Mouse (Mus musculus): Measurements from ENCODE around the gene Mxd4. TPM values are rescaled to one million over a fixed set of nuclear protein-coding genes. Genes with fewer than 3 reads are reported as not detected.

The Mxd4 gene
- polyA plus RNA-seq, 1 experiment, result 51.1 TPM

GRCm38 (mm10) chr5:34207503-34207902 lies 20.0 kb upstream of the Mxd4 start:
- Histone ChIP-seq H3K4me3 (replicated peaks; ENCODE audit: control insufficient read depth, low read depth, low read length) (no peak overlapping the region), H3K4me1 (ENCODE audit: control insufficient read depth, insufficient read depth, low read length) (no peaks in the 10 kb centered on the region), H3K27ac (ENCODE audit: control insufficient read depth, insufficient read depth, low read depth, low read length, poor library complexity) (no peak overlapping the region)
- TF ChIP-seq CTCF (IDR thresholded peaks at IDR 0.05; ENCODE audit: control insufficient read depth, insufficient read depth, low read length), result no peak
- no peak for TF ChIP-seq POLR2A (IDR thresholded peaks at IDR 0.05; ENCODE audit: borderline replicate concordance, control insufficient read depth, low read depth, low read length)
- WGBS, result 33% methylated on average over 3 of the region's 3 CpGs

- no peak for TF ChIP-seq POLR2A (IDR thresholded peaks at IDR 0.05; ENCODE audit: borderline replicate concordance, control insufficient read depth, low read depth, low read length)
- WGBS, result 64% methylated on average over 2 of the region's 2 CpGs
- Histone ChIP-seq H3K4me3 (replicated peaks; ENCODE audit: control insufficient read depth, low read depth, low read length) (no peak overlapping the region), H3K27ac (ENCODE audit: control insufficient read depth, insufficient read depth, low read depth, low read length, poor library complexity) (no peak overlapping the region), H3K4me1 (ENCODE audit: control insufficient read depth, insufficient read depth, low read length) (no peaks in the 10 kb centered on the region)
Observed at GRCm38 (mm10) chr5:34205788-34206187, 18.3 kb upstream of the Mxd4 start.

- no peak for TF ChIP-seq CTCF (IDR thresholded peaks at IDR 0.05; ENCODE audit: control insufficient read depth, insufficient read depth, low read length)
- no peak for TF ChIP-seq POLR2A (IDR thresholded peaks at IDR 0.05; ENCODE audit: borderline replicate concordance, control insufficient read depth, low read depth, low read length)
- Histone ChIP-seq H3K4me3 (replicated peaks; ENCODE audit: control insufficient read depth, low read depth, low read length) (no peak overlapping the region), H3K4me1 (ENCODE audit: control insufficient read depth, insufficient read depth, low read length) (no peaks in the 10 kb centered on the region), H3K27ac (ENCODE audit: control insufficient read depth, insufficient read depth, low read depth, low read length, poor library complexity) (no peak overlapping the region)
- WGBS, result 71% methylated on average over 2 of the region's 2 CpGs
Observed at GRCm38 (mm10) chr5:34204911-34205310, 17.4 kb upstream of the Mxd4 start.

- Histone ChIP-seq H3K4me1 (ENCODE audit: control insufficient read depth, insufficient read depth, low read length) (no peaks in the 10 kb centered on the region), H3K27ac (ENCODE audit: control insufficient read depth, insufficient read depth, low read depth, low read length, poor library complexity) (no peak overlapping the region), H3K4me3 (replicated peaks; ENCODE audit: control insufficient read depth, low read depth, low read length) (no peak overlapping the region)
- no peak for TF ChIP-seq POLR2A (IDR thresholded peaks at IDR 0.05; ENCODE audit: borderline replicate concordance, control insufficient read depth, low read depth, low read length)
- no peak for TF ChIP-seq CTCF (IDR thresholded peaks at IDR 0.05; ENCODE audit: control insufficient read depth, insufficient read depth, low read length)
- WGBS, result 83% methylated on average over 4 of the region's 4 CpGs
Observed at GRCm38 (mm10) chr5:34202006-34202405, 14.5 kb upstream of the Mxd4 start.

- no peaks in the 10 kb centered on the region; the same call in 1 of the 2 replicates for H3K4me1 ChIP-seq (ENCODE audit: control insufficient read depth, insufficient read depth, low read length)
- no peak overlapping the region for H3K27ac ChIP-seq (ENCODE audit: control insufficient read depth, insufficient read depth, low read depth, low read length, poor library complexity)
- 15% methylated on average over 2 of the region's 2 CpGs for WGBS
- TF ChIP-seq CTCF (IDR thresholded peaks at IDR 0.05; ENCODE audit: control insufficient read depth, insufficient read depth, low read length), result peak; percentile 19; the same call in 1 of the 2 replicates
- no peak for TF ChIP-seq POLR2A (IDR thresholded peaks at IDR 0.05; ENCODE audit: borderline replicate concordance, control insufficient read depth, low read depth, low read length)
- H3K4me3 ChIP-seq (replicated peaks; ENCODE audit: control insufficient read depth, low read depth, low read length), result no peak overlapping the region
Observed at GRCm38 (mm10) chr5:34201396-34201795, 13.9 kb upstream of the Mxd4 start.

- WGBS, result 38% methylated on average over 6 of the region's 6 CpGs
Observed at GRCm38 (mm10) chr5:34198615-34199014, 11.1 kb upstream of the Mxd4 start.

GRCm38 (mm10) chr5:34197243-34197642 lies 9.7 kb upstream of the Mxd4 start:
- 55% methylated on average over 4 of the region's 4 CpGs for WGBS
- Histone ChIP-seq H3K4me3 (replicated peaks; ENCODE audit: control insufficient read depth, low read depth, low read length) (no peak overlapping the region), H3K27ac (ENCODE audit: control insufficient read depth, insufficient read depth, low read depth, low read length, poor library complexity) (no peak overlapping the region), H3K4me1 (ENCODE audit: control insufficient read depth, insufficient read depth, low read length) (no peaks in the 10 kb centered on the region; the same call in 1 of the 2 replicates)
- TF ChIP-seq CTCF (IDR thresholded peaks at IDR 0.05; ENCODE audit: control insufficient read depth, insufficient read depth, low read length) (no peak), POLR2A (IDR thresholded peaks at IDR 0.05; ENCODE audit: borderline replicate concordance, control insufficient read depth, low read depth, low read length) (no peak)

More at GRCm38 (mm10) chr5:34198615-34199014, 11.1 kb upstream of the Mxd4 start:
- no peak overlapping the region for H3K4me3 ChIP-seq (replicated peaks; ENCODE audit: control insufficient read depth, low read depth, low read length)
- TF ChIP-seq CTCF (IDR thresholded peaks at IDR 0.05; ENCODE audit: control insufficient read depth, insufficient read depth, low read length), result no peak
- TF ChIP-seq POLR2A (IDR thresholded peaks at IDR 0.05; ENCODE audit: borderline replicate concordance, control insufficient read depth, low read depth, low read length), result no peak
- no peaks in the 10 kb centered on the region; the same call in 1 of the 2 replicates for H3K4me1 ChIP-seq (ENCODE audit: control insufficient read depth, insufficient read depth, low read length)
- H3K27ac ChIP-seq (ENCODE audit: control insufficient read depth, insufficient read depth, low read depth, low read length, poor library complexity), result no peak overlapping the region

GRCm38 (mm10) chr5:34196423-34196822 lies 8.9 kb upstream of the Mxd4 start:
- Histone ChIP-seq H3K4me1 (ENCODE audit: control insufficient read depth, insufficient read depth, low read length) (no peaks in the 10 kb centered on the region; the same call in 1 of the 2 replicates), H3K27ac (ENCODE audit: control insufficient read depth, insufficient read depth, low read depth, low read length, poor library complexity) (no peak overlapping the region), H3K4me3 (replicated peaks; ENCODE audit: control insufficient read depth, low read depth, low read length) (no peak overlapping the region)
- no peak for TF ChIP-seq CTCF (IDR thresholded peaks at IDR 0.05; ENCODE audit: control insufficient read depth, insufficient read depth, low read length)
- TF ChIP-seq POLR2A (IDR thresholded peaks at IDR 0.05; ENCODE audit: borderline replicate concordance, control insufficient read depth, low read depth, low read length), result no peak
- 20% methylated on average over 7 of the region's 7 CpGs for WGBS

- Histone ChIP-seq H3K4me3 (replicated peaks; ENCODE audit: control insufficient read depth, low read depth, low read length) (no peak overlapping the region), H3K27ac (ENCODE audit: control insufficient read depth, insufficient read depth, low read depth, low read length, poor library complexity) (no peak overlapping the region), H3K4me1 (ENCODE audit: control insufficient read depth, insufficient read depth, low read length) (no peaks in the 10 kb centered on the region; the same call in 1 of the 2 replicates)
- WGBS, result 90% methylated on average over 12 of the region's 12 CpGs
- TF ChIP-seq POLR2A (IDR thresholded peaks at IDR 0.05; ENCODE audit: borderline replicate concordance, control insufficient read depth, low read depth, low read length) (no peak), CTCF (IDR thresholded peaks at IDR 0.05; ENCODE audit: control insufficient read depth, insufficient read depth, low read length) (no peak)
Observed at GRCm38 (mm10) chr5:34195786-34196185, 8.3 kb upstream of the Mxd4 start.

Data from bone marrow, adult 2 months (tissue).